Mouse (Mus musculus): ENCODE measurements around the gene Nrsn2. TPM values are rescaled to one million over a fixed set of nuclear protein-coding genes. Genes with fewer than 3 reads are reported as not detected.

The Nrsn2 gene
- 1.1 and 2.4 TPM in 2 replicates for polyA plus RNA-seq (2016; fragmentation: Nextera tagmentation; extraction: Ambion mirVana)

GRCm38 (mm10) chr2:152376345-152376741 is at the start of gene Nrsn2:
TSS of gene Nrsn2 (minus strand) at chr2:152376638.
- H3K27ac ChIP-seq, result peak within 1 kb of the TSS; percentile 76
- DNase-seq (ENCODE audit: extremely low spot score, low spot score), result peak; percentile 26
- no peaks in the 10 kb centered on the region for H3K36me3 ChIP-seq (replicated peaks)
- peaks cover 29% of the 10 kb centered on the region for H3K4me1 ChIP-seq
- no peaks in the 10 kb centered on the region for H3K9me3 ChIP-seq
- peaks cover 56% of the 10 kb centered on the region for H3K27me3 ChIP-seq (ENCODE audit: poor library complexity, severe bottlenecking)
- peak within 1 kb of the TSS; percentile 44 for H3K4me3 ChIP-seq
- 3% methylated on average over 16 of the region's 16 CpGs for WGBS

- Histone ChIP-seq H3K27ac (peak overlapping the region; percentile 100), H3K4me3 (peak overlapping the region; percentile 96), H3K9me3 (peaks cover 15% of the 10 kb centered on the region), H3K36me3 (replicated peaks) (peaks cover 5% of the 10 kb centered on the region; the same call in 1 of the 2 replicates), H3K27me3 (ENCODE audit: poor library complexity, severe bottlenecking) (no peaks in the 10 kb centered on the region), H3K4me1 (peaks cover 37% of the 10 kb centered on the region)
- WGBS, result 96% methylated on average over 3 of the region's 3 CpGs
- no peak for DNase-seq (ENCODE audit: extremely low spot score, low spot score)
Observed at GRCm38 (mm10) chr2:152415786-152416185, 39.3 kb upstream of the Nrsn2 start.

GRCm38 (mm10) chr2:152415287-152415686 is 38.8 kb upstream of the Nrsn2 start, which contains the start of gene 6820408C15Rik:
TSS of gene 6820408C15Rik (plus strand) at chr2:152415587.
- Histone ChIP-seq H3K27me3 (ENCODE audit: poor library complexity, severe bottlenecking) (no peaks in the 10 kb centered on the region), H3K27ac (peak within 1 kb of the TSS; percentile 100), H3K36me3 (replicated peaks) (peaks cover 5% of the 10 kb centered on the region; the same call in 1 of the 2 replicates), H3K4me1 (peaks cover 42% of the 10 kb centered on the region), H3K9me3 (peaks cover 14% of the 10 kb centered on the region), H3K4me3 (peak within 1 kb of the TSS; percentile 96)
- no peak for DNase-seq (ENCODE audit: extremely low spot score, low spot score)
- WGBS, result 31% methylated on average over 4 of the region's 4 CpGs

- WGBS, result under 1% methylated on average over 65 of the region's 65 CpGs
- H3K9me3 ChIP-seq, result peaks cover 10% of the 10 kb centered on the region
- DNase-seq (ENCODE audit: extremely low spot score, low spot score), result peak; percentile 91
- H3K27ac ChIP-seq, result peak within 1 kb of the TSS; percentile 100
- peak within 1 kb of the TSS; percentile 96 for H3K4me3 ChIP-seq
- H3K36me3 ChIP-seq (replicated peaks), result peaks cover 5% of the 10 kb centered on the region; the same call in 1 of the 2 replicates
- no peaks in the 10 kb centered on the region for H3K27me3 ChIP-seq (ENCODE audit: poor library complexity, severe bottlenecking)
- H3K4me1 ChIP-seq, result peaks cover 48% of the 10 kb centered on the region
Observed at GRCm38 (mm10) chr2:152414591-152415165, 38.2 kb upstream of the Nrsn2 start, which contains the start of gene Zcchc3. TSS of gene Zcchc3 (minus strand) at chr2:152415027.

- Histone ChIP-seq H3K9me3 (peaks cover 10% of the 10 kb centered on the region), H3K4me1 (peaks cover 55% of the 10 kb centered on the region)
- WGBS, result under 1% methylated on average over 84 of the region's 86 CpGs
Observed at GRCm38 (mm10) chr2:152413765-152414584, 37.5 kb upstream of the Nrsn2 start.

GRCm38 (mm10) chr2:152413158-152413764 is 36.8 kb upstream of the Nrsn2 start:
- 2% methylated on average over 21 of the region's 21 CpGs for WGBS
- H3K9me3 ChIP-seq, result peaks cover 10% of the 10 kb centered on the region
- peaks cover 5% of the 10 kb centered on the region; the same call in 1 of the 2 replicates for H3K36me3 ChIP-seq (replicated peaks)
- peak overlapping the region; percentile 100 for H3K27ac ChIP-seq
- no peak for DNase-seq (ENCODE audit: extremely low spot score, low spot score)
- H3K4me3 ChIP-seq, result peak overlapping the region; percentile 96
- no peaks in the 10 kb centered on the region for H3K27me3 ChIP-seq (ENCODE audit: poor library complexity, severe bottlenecking)
- H3K4me1 ChIP-seq, result peaks cover 55% of the 10 kb centered on the region

More at GRCm38 (mm10) chr2:152413765-152414584, 37.5 kb upstream of the Nrsn2 start:
- peak; percentile 65 for DNase-seq (ENCODE audit: extremely low spot score, low spot score)
- peaks cover 5% of the 10 kb centered on the region; the same call in 1 of the 2 replicates for H3K36me3 ChIP-seq (replicated peaks)
- no peaks in the 10 kb centered on the region for H3K27me3 ChIP-seq (ENCODE audit: poor library complexity, severe bottlenecking)
- peak overlapping the region; percentile 96 for H3K4me3 ChIP-seq
- H3K27ac ChIP-seq, result peak overlapping the region; percentile 100

GRCm38 (mm10) chr2:152412526-152413157 is 36.2 kb upstream of the Nrsn2 start:
- DNase-seq (ENCODE audit: extremely low spot score, low spot score), result no peak
- peaks cover 55% of the 10 kb centered on the region for H3K4me1 ChIP-seq

GRCm38 (mm10) chr2:152411471-152411870 is 35.0 kb upstream of the Nrsn2 start:
- Histone ChIP-seq H3K4me1 (peaks cover 59% of the 10 kb centered on the region), H3K36me3 (replicated peaks) (peaks cover 5% of the 10 kb centered on the region; the same call in 1 of the 2 replicates), H3K27ac (peak overlapping the region; percentile 100), H3K27me3 (ENCODE audit: poor library complexity, severe bottlenecking) (no peaks in the 10 kb centered on the region), H3K9me3 (peaks cover 10% of the 10 kb centered on the region), H3K4me3 (peak overlapping the region; percentile 96)
- no peak for DNase-seq (ENCODE audit: extremely low spot score, low spot score)
- 2% methylated on average over 7 of the region's 7 CpGs for WGBS

More at GRCm38 (mm10) chr2:152412526-152413157, 36.2 kb upstream of the Nrsn2 start:
- 2% methylated on average over 15 of the region's 15 CpGs for WGBS
- Histone ChIP-seq H3K4me3 (peak overlapping the region; percentile 96), H3K9me3 (peaks cover 10% of the 10 kb centered on the region), H3K27me3 (ENCODE audit: poor library complexity, severe bottlenecking) (no peaks in the 10 kb centered on the region), H3K27ac (peak overlapping the region; percentile 100), H3K36me3 (replicated peaks) (peaks cover 5% of the 10 kb centered on the region; the same call in 1 of the 2 replicates)

GRCm38 (mm10) chr2:152410971-152411371 is 34.5 kb upstream of the Nrsn2 start:
- Histone ChIP-seq H3K27ac (peak overlapping the region; percentile 100), H3K4me3 (peak overlapping the region; percentile 96), H3K4me1 (peaks cover 64% of the 10 kb centered on the region), H3K9me3 (peaks cover 5% of the 10 kb centered on the region), H3K27me3 (ENCODE audit: poor library complexity, severe bottlenecking) (no peaks in the 10 kb centered on the region), H3K36me3 (replicated peaks) (peaks cover 5% of the 10 kb centered on the region; the same call in 1 of the 2 replicates)
- peak; percentile 94 for DNase-seq (ENCODE audit: extremely low spot score, low spot score)
- WGBS, result 0% methylated on average over 15 of the region's 15 CpGs

GRCm38 (mm10) chr2:152409781-152410180 is 33.3 kb upstream of the Nrsn2 start:
- DNase-seq (ENCODE audit: extremely low spot score, low spot score), result no peak
- no peaks in the 10 kb centered on the region for H3K27me3 ChIP-seq (ENCODE audit: poor library complexity, severe bottlenecking)
- peaks cover 64% of the 10 kb centered on the region for H3K4me1 ChIP-seq
- peak overlapping the region; percentile 100 for H3K27ac ChIP-seq
- H3K36me3 ChIP-seq (replicated peaks), result peaks cover 5% of the 10 kb centered on the region; the same call in 1 of the 2 replicates
- no peaks in the 10 kb centered on the region for H3K9me3 ChIP-seq
- peak overlapping the region; percentile 5; the same call in 1 of the 2 replicates for H3K4me3 ChIP-seq
- 81% methylated on average over 6 of the region's 6 CpGs for WGBS

GRCm38 (mm10) chr2:152406126-152406525 is 29.7 kb upstream of the Nrsn2 start:
- Histone ChIP-seq H3K4me3 (peak overlapping the region; percentile 47), H3K36me3 (replicated peaks) (no peaks in the 10 kb centered on the region), H3K27me3 (ENCODE audit: poor library complexity, severe bottlenecking) (no peaks in the 10 kb centered on the region), H3K27ac (peak overlapping the region; percentile 86), H3K4me1 (peaks cover 40% of the 10 kb centered on the region), H3K9me3 (no peaks in the 10 kb centered on the region)
- peak; percentile 98 for DNase-seq (ENCODE audit: extremely low spot score, low spot score)
- under 1% methylated on average over 19 of the region's 19 CpGs for WGBS

- H3K4me1 ChIP-seq, result peaks cover 49% of the 10 kb centered on the region
- H3K9me3 ChIP-seq, result no peaks in the 10 kb centered on the region
- H3K27ac ChIP-seq, result peak overlapping the region; percentile 99
- H3K36me3 ChIP-seq (replicated peaks), result peaks cover 11% of the 10 kb centered on the region
- H3K4me3 ChIP-seq, result peak overlapping the region; percentile 94
- DNase-seq (ENCODE audit: extremely low spot score, low spot score), result no peak
- no peaks in the 10 kb centered on the region for H3K27me3 ChIP-seq (ENCODE audit: poor library complexity, severe bottlenecking)
- WGBS, result under 1% methylated on average over 13 of the region's 13 CpGs
Observed at GRCm38 (mm10) chr2:152399122-152399542, 22.7 kb upstream of the Nrsn2 start.

Data from forebrain, embryonic 10.5 days (tissue).